Mouse (Mus musculus) left cerebral cortex, adult 8-10 months (tissue): ENCODE results near the gene Lgr4. TPM values are rescaled to one million over a fixed set of nuclear protein-coding genes. Genes with fewer than 3 reads are reported as not detected.

Source experiments
- DNase-seq, 2 experiments: peaks; one replicate each; pipeline ENCODE4 v3.0.0; 2022; ENCODE audit warnings: low spot score in 2 of 2
- total RNA-seq, 4 experiments: library from RNA; stranded (reverse); gene quantifications; 2 replicates each; pipeline ENCODE4 v1.2.4; 2022

Gene Lgr4
- total RNA-seq, 4 experiments from 2014 or later: 23.0 to 26.0 (median 24.4) TPM

- no peak for DNase-seq
Measured at GRCm38 (mm10) chr2:110012184-110012725, 94.8 kb downstream of the Lgr4 start.

- DNase-seq: no peak
Measured at GRCm38 (mm10) chr2:110017087-110017486, 99.6 kb downstream of the Lgr4 start.

GRCm38 (mm10) chr2:110017616-110018505 lies 100.4 kb downstream of the Lgr4 start, which contains the start of gene Ccdc34:
TSS of gene Ccdc34 (plus strand) at chr2:110017817.
- DNase-seq: peak; percentile 83 to 89

GRCm38 (mm10) chr2:110019656-110020055 lies 102.2 kb downstream of the Lgr4 start:
- no peak for DNase-seq

- DNase-seq: no peak
Measured at GRCm38 (mm10) chr2:110020430-110020829, 103.0 kb downstream of the Lgr4 start.

GRCm38 (mm10) chr2:110036265-110036664 lies 118.8 kb downstream of the Lgr4 start:
- no peak for DNase-seq

GRCm38 (mm10) chr2:110036665-110037064 lies 119.2 kb downstream of the Lgr4 start:
- no peak for DNase-seq

GRCm38 (mm10) chr2:110037221-110037620 lies 119.8 kb downstream of the Lgr4 start:
- no peak for DNase-seq

- peak in 1 of 2 experiments; percentile 62 for DNase-seq
Measured at GRCm38 (mm10) chr2:110038341-110038740, 120.9 kb downstream of the Lgr4 start.

GRCm38 (mm10) chr2:110042861-110043760 lies 125.7 kb downstream of the Lgr4 start:
- DNase-seq: no peak

- DNase-seq: no peak
Measured at GRCm38 (mm10) chr2:110058424-110058823, 141.0 kb downstream of the Lgr4 start.

GRCm38 (mm10) chr2:110063131-110063530 lies 145.7 kb downstream of the Lgr4 start:
- DNase-seq: no peak

Other genes starting within 250 kb of the Lgr4 start
- 10 to 100 TPM; 15.1 to 16.9 (median 16.5) TPM for gene Bdnf, start 242.9 kb upstream of the Lgr4 start, total RNA-seq
- 10 to 100 TPM; 81.6 to 85.7 (median 84.4) TPM for gene Lin7c, start 26.8 kb upstream of the Lgr4 start, total RNA-seq
- 10 to 100 TPM; 12.3 to 14.8 (median 14.2) TPM for gene Ccdc34, start 100.2 kb downstream of the Lgr4 start, total RNA-seq